Mouse (Mus musculus) layer of hippocampus, adult 9-10 months (tissue): ENCODE measurements at regions not wholly inside any gene's neighbourhood (a gene's known extent, or its start where the extent isn't known, plus 50 kb on each side); places are given as distances from the start of the nearest gene placed in this dataset.

Experiments
- DNase-seq: peaks from one replicate; pipeline ENCODE4 v3.0.0; 2022; ENCODE audit warnings: low spot score

- no peak for DNase-seq
Observed at GRCm38 (mm10) chr9:84408260-84409203, 483.6 kb downstream of the Bckdhb start.
